Mouse (Mus musculus) forebrain, postnatal 0 days (tissue): ENCODE measurements around the gene Esrrg. TPM values are rescaled to one million over a fixed set of nuclear protein-coding genes. Genes with fewer than 3 reads are reported as not detected.

Experiments
- ATAC-seq: fragments of 200-750 bp; cut with Nextera tagmentation; 2 replicates; pipeline ENCODE4 v1.8.0; 2017; ENCODE audit warnings: mild to moderate bottlenecking, moderate library complexity
- DNase-seq: peaks from one replicate; pipeline ENCODE4 v3.0.0-alpha.2; 2015
- H3K27ac ChIP-seq: fragments of 300-500 bp; sonication (generic); 2 replicates; pipeline ENCODE4 v1.5.1; 2014; ENCODE audit warnings: low read depth, mild to moderate bottlenecking, antibody characterized with exemption, low read length, moderate library complexity, mixed read lengths
- H3K27me3 ChIP-seq: fragments of 300-500 bp; sonication (generic); 2 replicates; pipeline ENCODE4 v1.6.1; 2014; ENCODE audit warnings: mild to moderate bottlenecking, low read length, mixed read lengths; ENCODE audit not compliant: insufficient read depth
- H3K36me3 ChIP-seq: fragments of 300-500 bp; sonication (generic); 2 replicates; pipeline ENCODE4 v1.6.1; 2014; ENCODE audit warnings: mild to moderate bottlenecking, moderate library complexity; ENCODE audit not compliant: insufficient read depth
- H3K4me1 ChIP-seq: fragments of 300-500 bp; sonication (generic); 2 replicates; pipeline ENCODE4 v1.6.1; 2014; ENCODE audit warnings: antibody characterized with exemption; ENCODE audit not compliant: insufficient read depth
- H3K4me2 ChIP-seq: fragments of 300-500 bp; sonication (generic); 2 replicates; pipeline ENCODE4 v1.6.1; 2014; ENCODE audit warnings: low read depth, mild to moderate bottlenecking, moderate library complexity
- H3K4me3 ChIP-seq: fragments of 300-500 bp; sonication (generic); 2 replicates; pipeline ENCODE4 v1.5.1; 2014; ENCODE audit warnings: low read depth, low read length, mixed read lengths
- H3K9ac ChIP-seq: fragments of 300-500 bp; sonication (generic); 2 replicates; pipeline ENCODE4 v1.6.1; 2014; ENCODE audit warnings: mild to moderate bottlenecking
- H3K9me3 ChIP-seq: fragments of 300-500 bp; sonication (generic); 2 replicates; pipeline ENCODE4 v1.6.1; 2016; ENCODE audit warnings: low read length
- CTCF ChIP-seq: sonication (generic); IDR thresholded peaks from 2 replicates; pipeline ENCODE4 v1.5.1; 2016; ENCODE audit warnings: antibody characterized with exemption, control low read depth, low read depth
- WGBS: fragments of 180-500 bp; shearing (Covaris S2); extraction: QIAGEN DNeasy Blood & Tissue Kit; methylation state at CpG from one replicate; pipeline ENCODE4 v1.1.7; 2014; 5-methylcytosine and 5-hydroxymethylcytosine counted together
- polyA plus RNA-seq: library from polyadenylated mRNA; unstranded; fragments of >200 nt; fragmentation: Nextera tagmentation; extraction: Ambion mirVana; gene quantifications from 2 replicates; pipeline ENCODE4 v1.2.1, GENCODE M21; 2015
- total RNA-seq: library from RNA; depleted of rRNA; stranded (reverse); fragments of >200 nt; gene quantifications from 2 replicates; pipeline ENCODE4 v1.2.3, GENCODE M21; 2014; rRNA removed

The Esrrg gene
- total RNA-seq: 11.8 and 11.9 TPM in 2 replicates
- polyA plus RNA-seq: 6.1 and 9.2 TPM in 2 replicates

- WGBS: 4% methylated on average over 21 of the region's 21 CpGs
- DNase-seq: peak; percentile 34
Observed at GRCm38 (mm10) chr1:187608261-187608921, at the start of gene Esrrg. Esrrg (plus strand) TSS chr1:187608791.

GRCm38 (mm10) chr1:187583982-187584381 is 24.6 kb upstream of the Esrrg start:
- Histone ChIP-seq H3K4me2 (no peak overlapping the region; the same call in 1 of the 2 replicates), H3K4me3 (no peak overlapping the region), H3K27ac (no peak overlapping the region), H3K4me1 (no peaks in the 10 kb centered on the region), H3K9me3 (no peaks in the 10 kb centered on the region), H3K36me3 (no peaks in the 10 kb centered on the region), H3K9ac (no peak overlapping the region), H3K27me3 (no peaks in the 10 kb centered on the region)
- ATAC-seq (no peak), DNase-seq (no peak)
- TF ChIP-seq CTCF: no peak

More at GRCm38 (mm10) chr1:187608261-187608921, at the start of gene Esrrg:
- Histone ChIP-seq H3K4me1 (peaks cover 20% of the 10 kb centered on the region; the same call in 1 of the 2 replicates), H3K27me3 (peaks cover 66% of the 10 kb centered on the region), H3K9ac (0 out of 2 replicates have a peak within 1 kb of the TSS, but pooled peaks have one; percentile 7), H3K4me3 (peak within 1 kb of the TSS; percentile 34), H3K36me3 (no peaks in the 10 kb centered on the region), H3K9me3 (no peaks in the 10 kb centered on the region), H3K4me2 (peak within 1 kb of the TSS; percentile 60), H3K27ac (no peak within 1 kb of the TSS)
- no peak for TF ChIP-seq CTCF
- no peak for ATAC-seq

GRCm38 (mm10) chr1:187586541-187587075 is 22.0 kb upstream of the Esrrg start:
- no peak for ATAC-seq
- H3K9ac ChIP-seq: no peak overlapping the region
- H3K36me3 ChIP-seq: no peaks in the 10 kb centered on the region
- H3K27ac ChIP-seq: no peak overlapping the region
- DNase-seq: no peak
- H3K4me3 ChIP-seq: no peak overlapping the region
- H3K9me3 ChIP-seq: no peaks in the 10 kb centered on the region
- no peaks in the 10 kb centered on the region for H3K27me3 ChIP-seq
- WGBS: 93% methylated on average over 8 of the region's 8 CpGs
- no peaks in the 10 kb centered on the region for H3K4me1 ChIP-seq
- no peak overlapping the region for H3K4me2 ChIP-seq
- TF ChIP-seq CTCF: no peak

GRCm38 (mm10) chr1:187602942-187603341 is 5.6 kb upstream of the Esrrg start:
- DNase-seq (no peak), ATAC-seq (no peak)
- Histone ChIP-seq H3K9me3 (no peaks in the 10 kb centered on the region), H3K9ac (no peak overlapping the region), H3K4me2 (no peak overlapping the region), H3K4me1 (peaks cover 7% of the 10 kb centered on the region; the same call in 1 of the 2 replicates), H3K27me3 (peaks cover 36% of the 10 kb centered on the region), H3K27ac (no peak overlapping the region), H3K4me3 (no peak overlapping the region), H3K36me3 (no peaks in the 10 kb centered on the region)
- 51% methylated on average over 2 of the region's 2 CpGs for WGBS
- TF ChIP-seq CTCF: no peak

GRCm38 (mm10) chr1:187604063-187604484 is 4.5 kb upstream of the Esrrg start:
- ATAC-seq: no peak
- Histone ChIP-seq H3K4me1 (peaks cover 13% of the 10 kb centered on the region; the same call in 1 of the 2 replicates), H3K4me2 (no peak overlapping the region), H3K36me3 (no peaks in the 10 kb centered on the region), H3K9ac (no peak overlapping the region), H3K27ac (no peak overlapping the region), H3K4me3 (no peak overlapping the region), H3K9me3 (no peaks in the 10 kb centered on the region), H3K27me3 (peaks cover 39% of the 10 kb centered on the region)
- no peak for TF ChIP-seq CTCF
- DNase-seq: no peak
- WGBS: 14% methylated on average over 11 of the region's 11 CpGs

- peak overlapping the region; percentile 25 for H3K4me3 ChIP-seq
- DNase-seq (no peak), ATAC-seq (no peak)
- peaks cover 43% of the 10 kb centered on the region for H3K27me3 ChIP-seq
- no peak for TF ChIP-seq CTCF
- peaks cover 18% of the 10 kb centered on the region; the same call in 1 of the 2 replicates for H3K4me1 ChIP-seq
- no peaks in the 10 kb centered on the region for H3K9me3 ChIP-seq
- WGBS: 18% methylated on average over 24 of the region's 24 CpGs
- H3K27ac ChIP-seq: no peak overlapping the region
- no peak overlapping the region for H3K9ac ChIP-seq
- H3K4me2 ChIP-seq: peak overlapping the region; percentile 48
- H3K36me3 ChIP-seq: no peaks in the 10 kb centered on the region
Observed at GRCm38 (mm10) chr1:187604691-187605310, 3.8 kb upstream of the Esrrg start.
